Mouse (Mus musculus) right cerebral cortex, postnatal 36 days (tissue): ENCODE measurements around the gene Wdfy1.

Experiments
- DNase-seq, 2 experiments: peaks; one replicate each; pipeline ENCODE4 v3.0.0; 2022; ENCODE audit warnings: low spot score in 2 of 2, mixed read lengths in 1 of 2

The Wdfy1 gene

DNA sequence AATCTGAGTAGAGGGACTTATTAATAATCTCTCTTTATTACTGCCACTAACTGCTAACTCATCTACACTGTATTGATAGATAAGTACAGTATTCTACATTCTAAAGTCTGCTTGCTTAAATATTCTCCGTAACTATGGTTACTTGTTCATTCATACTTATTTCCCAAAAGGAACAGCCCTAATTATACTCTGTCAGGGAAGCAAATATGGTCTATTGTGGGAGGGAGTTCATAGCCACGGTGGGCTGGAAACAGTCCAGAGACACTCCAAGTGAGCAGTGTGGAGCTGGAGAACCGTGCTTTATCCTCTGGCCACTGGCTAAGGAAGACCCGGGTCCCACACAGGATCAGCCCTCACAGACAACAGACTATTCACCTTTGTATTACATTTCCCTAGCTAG lies 65.3 kb downstream of the Wdfy1 start:
- DNase-seq = no peak

DNA sequence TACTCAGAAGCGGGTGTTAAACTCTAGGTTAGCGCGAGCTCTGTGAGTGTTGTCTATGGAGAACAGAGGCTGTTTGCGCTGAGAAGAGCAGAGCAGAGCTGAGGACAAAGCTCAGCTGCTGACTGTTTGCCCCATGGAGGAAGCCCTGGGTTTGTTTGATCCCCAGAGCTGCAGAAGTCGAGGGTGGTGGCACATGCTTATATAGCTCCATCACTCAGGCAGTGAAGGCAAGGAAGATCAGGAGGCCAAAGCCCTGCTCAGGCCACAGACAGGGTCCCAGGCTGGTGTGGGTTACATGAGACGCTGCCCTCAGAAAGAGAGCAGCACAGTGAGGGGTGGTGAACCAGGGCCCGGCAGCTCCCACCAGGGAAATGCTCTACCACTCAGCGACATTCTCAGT lies 65.7 kb downstream of the Wdfy1 start:
- no peak for DNase-seq

DNA sequence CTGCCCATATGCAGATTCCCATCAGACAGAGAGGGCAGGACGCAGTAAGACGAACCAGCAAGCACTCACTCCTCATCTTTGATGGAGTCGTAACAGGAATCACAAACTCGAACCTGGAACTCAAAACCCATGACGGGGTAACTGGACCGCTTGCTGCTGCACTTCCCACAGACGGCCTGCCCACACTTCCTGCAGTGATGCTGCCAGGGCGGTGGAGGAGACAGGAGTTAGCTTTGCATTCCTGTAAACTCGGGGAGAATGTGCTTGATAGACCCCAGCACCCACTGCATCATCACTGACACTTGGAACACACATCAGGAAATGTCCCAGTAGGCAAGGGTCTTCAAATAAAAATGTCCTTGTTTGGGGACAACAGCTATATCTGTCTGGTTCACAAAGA lies 68.6 kb downstream of the Wdfy1 start:
- DNase-seq = no peak

DNA sequence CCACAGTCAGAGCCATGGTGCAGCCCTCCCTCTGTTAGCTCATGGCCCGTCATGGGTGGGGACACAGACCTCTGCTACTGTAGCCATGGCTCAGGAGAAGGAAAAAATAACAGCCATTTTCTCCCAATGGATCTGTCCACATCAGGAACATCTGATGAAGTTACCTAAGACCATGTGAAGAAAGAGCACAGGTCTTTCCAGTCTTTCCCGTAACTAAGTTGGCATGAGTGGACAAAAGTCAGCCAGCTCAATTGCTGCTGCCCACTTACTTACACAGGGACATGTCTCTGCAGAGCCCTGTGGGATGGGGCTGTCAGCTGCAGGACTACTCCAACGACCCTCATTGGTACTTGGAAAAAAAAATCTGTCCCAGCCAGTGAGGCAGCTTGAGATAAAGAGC lies 69.2 kb downstream of the Wdfy1 start:
- DNase-seq = no peak

DNA sequence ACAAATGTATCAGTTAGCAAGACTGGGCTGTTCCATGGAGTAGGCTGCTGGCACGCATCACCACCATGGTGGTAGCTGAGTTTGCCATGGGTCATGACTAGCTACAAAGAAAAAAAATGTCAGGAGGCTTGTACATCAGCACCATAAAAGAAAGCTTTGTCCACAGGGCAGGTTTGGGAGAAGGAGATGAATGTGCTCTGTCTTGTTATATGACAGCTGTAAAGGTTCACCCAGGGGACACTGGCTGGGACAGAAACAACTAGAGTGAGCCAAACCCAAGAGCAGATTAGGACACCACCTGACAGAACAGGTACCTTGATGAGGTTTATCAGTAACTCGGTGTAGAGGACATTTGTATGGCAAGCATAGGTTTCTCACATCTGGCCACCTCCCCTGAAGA lies 71.3 kb downstream of the Wdfy1 start:
- no peak for DNase-seq

DNA sequence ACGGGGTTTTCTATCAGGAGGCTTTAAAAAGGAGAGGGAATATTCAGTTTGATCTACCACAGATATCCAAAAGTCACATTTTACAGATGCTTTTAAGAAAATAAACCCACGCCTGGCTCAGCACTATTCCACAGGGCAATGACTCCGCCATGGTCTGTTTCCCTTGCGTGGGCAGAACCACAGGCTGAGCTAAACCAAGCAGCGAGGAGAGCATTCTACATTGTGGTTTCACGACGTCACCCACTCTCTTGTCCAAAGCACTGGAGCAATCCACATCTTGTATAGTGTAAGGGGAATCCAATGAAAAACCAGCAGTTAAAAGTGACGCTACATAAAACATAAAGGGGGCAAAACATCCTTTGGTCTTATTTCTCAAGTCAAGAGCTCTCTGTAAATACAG lies 72.4 kb downstream of the Wdfy1 start:
- DNase-seq = no peak

DNA sequence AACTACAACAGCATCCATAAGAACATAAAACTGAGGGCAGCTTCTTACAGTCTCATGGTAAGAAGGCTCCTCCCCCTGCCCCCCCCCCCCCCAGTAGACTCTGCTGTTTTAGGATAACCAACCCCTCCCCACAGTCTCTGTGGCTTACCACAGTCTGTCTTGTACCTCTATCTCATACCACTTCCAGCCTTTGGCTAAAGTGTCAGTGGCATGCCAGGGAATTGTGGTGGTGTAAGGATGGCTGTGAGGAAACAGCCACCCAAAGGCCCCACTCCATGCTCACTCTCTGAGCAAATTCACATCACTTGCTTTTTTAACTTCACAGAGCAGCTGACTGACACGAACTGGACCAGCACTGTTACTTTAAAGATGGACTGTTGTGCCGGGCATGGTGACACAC lies 77.4 kb downstream of the Wdfy1 start:
- DNase-seq = no peak

DNA sequence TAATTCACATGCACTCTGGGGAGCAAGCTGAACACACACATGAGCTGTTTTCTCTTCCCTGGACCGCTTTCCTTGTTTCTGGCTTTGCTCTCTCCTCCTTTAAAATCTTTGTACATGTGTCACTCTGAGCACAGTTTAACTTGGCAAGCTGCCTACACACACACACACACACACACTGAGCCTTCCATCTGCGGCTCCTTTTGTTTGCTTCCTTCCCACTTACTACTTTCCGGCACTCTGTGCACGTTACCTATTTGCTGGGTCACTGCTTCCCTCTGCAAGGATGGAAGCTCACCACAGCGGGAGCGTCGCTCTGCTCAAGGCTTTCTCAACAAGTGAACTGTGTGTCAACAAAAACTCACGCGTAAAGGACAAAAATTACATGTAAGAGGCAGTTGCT lies 78.6 kb downstream of the Wdfy1 start:
- peak in 1 of 2 experiments; percentile 33 for DNase-seq

DNA sequence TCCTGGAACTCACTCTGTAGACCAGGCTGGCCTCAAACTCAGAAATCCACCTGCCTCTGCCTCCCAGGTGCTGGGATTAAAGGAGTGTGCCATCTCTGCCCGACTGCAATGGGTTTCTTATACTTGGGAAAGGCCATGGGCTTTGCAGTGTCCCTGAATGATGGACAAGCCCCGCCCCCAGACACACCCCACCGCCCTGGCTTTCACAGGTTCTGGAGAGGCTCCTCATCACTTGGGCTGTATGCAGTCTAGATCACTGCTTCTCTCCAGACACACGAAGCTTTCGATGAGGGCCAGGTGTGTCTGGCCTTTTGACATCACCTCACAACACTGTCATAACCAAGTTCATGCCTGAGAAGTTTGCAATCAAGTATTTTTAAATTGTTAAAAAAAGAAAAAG lies 79.0 kb downstream of the Wdfy1 start:
- no peak for DNase-seq

DNA sequence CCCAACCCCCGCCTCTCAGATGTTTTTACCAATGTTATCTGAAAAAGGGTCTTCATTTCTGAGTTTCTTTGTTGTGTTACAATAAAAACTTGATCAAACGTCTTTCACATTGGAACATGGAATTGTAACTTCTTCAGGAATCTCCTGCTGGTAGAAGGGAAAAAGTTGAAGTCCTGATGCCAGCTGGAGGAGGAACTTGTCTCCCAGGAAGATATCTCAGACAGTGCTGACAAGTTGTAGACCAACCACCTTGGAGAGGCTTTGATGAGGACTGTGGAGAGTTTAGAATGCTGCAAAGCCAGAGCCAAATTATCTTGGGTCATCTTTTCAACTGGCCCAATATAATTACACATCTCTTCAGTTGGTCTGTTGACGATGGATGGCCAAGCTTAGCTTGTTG lies 83.5 kb downstream of the Wdfy1 start:
- no peak for DNase-seq

DNA sequence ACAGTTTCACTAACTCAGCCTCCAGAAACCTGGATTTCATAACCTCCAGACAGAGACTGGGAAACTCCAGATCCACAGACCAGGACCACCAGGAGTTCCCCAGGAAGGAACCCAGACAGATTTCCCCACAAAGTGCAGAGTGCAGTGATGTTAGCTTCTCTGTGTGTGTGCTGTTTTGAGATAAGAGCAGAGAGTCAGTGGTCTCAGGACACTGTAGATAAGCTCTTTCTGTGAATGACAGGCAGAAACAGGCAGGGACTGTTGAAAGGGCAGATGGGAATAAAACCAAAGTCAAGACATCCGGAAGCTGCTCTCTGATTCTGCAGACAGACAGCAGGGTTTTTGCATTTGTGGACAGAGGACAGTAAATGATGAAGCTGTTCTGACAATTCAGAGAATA lies 88.7 kb downstream of the Wdfy1 start:
- DNase-seq = no peak

DNA sequence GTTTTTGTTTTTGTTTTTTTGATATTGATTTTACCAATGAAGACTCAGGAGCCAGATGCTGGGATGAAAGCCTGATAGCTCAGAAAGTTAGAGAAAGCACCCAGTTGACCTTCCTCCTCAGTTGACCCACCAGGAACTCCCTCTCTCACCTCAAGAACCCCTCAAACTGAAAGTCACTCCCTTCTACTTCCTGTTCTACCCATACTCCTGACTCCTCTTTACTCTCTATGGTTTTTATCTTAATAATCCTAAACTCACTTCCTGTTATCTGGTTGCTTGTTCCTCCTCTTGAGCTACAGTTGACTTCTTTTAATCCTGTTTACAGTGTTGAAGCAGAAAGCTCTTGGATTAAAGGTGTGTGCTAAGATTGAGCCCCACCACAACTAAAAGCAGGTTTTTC lies 91.9 kb downstream of the Wdfy1 start:
- DNase-seq = no peak

DNA sequence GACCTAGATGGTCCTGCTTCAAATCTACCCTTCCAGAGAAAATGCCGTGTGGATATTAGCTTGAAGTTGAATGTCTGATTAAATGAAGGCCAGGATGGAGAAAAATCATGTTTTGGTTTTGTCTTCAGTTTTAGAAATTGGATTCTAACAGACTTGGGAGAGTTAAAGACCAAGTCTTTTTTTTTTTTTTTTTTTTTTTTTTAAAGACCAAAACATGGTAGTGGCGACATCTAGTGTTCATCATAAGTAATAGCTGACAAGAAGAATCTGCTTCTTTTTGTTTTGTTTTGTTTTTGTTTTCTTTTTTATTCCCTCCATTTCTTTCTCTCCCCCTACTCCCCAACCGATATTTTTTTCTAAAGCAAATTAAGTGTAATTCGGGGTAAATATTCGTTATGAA lies 93.0 kb downstream of the Wdfy1 start:
- DNase-seq = no peak

DNA sequence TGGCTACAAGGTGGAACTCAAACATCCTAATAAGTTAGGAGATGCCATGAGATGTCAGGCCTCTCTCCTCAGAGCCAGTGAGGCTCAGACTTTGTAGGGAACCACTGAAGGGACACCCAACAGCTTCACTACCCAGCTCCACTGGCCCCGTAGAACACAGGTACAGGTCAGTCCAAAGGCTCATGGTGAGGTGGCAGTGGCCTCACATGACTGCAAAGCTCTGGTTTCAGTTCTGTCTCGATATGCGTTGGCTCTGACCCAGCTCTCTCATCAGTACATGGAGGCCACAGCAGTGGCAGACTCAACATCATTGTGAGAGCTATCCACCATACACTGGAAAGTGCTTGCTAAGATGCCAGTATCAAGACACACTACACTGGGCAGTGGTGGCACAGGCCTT lies 95.2 kb downstream of the Wdfy1 start:
- DNase-seq = no peak

DNA sequence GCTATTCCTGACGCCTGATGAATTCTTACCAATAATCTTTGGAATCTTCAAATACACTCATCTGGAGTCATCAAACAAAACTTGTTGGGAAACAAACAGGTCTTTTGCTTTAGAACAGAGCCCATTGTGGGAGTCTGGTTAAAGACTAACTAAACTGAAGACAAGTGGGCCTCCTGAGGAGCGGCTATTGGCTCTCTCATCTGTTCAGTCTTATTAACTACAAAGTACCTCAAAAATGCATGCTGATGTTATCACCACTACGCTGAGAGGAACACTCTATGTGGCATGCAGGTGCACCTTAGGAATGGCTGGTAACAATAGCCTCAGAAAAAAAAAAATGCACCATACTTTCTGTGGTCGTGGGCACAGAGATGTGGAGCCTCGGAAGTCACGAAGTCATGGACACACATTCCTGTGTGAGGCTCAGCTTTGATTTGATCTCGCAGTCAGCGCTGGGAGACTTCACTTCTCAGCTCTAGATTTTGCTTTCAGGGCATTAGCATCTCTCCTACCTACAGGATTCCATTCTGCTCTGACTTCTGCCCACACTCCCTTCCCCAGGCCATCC lies 97.7 kb downstream of the Wdfy1 start:
- no peak for DNase-seq

DNA sequence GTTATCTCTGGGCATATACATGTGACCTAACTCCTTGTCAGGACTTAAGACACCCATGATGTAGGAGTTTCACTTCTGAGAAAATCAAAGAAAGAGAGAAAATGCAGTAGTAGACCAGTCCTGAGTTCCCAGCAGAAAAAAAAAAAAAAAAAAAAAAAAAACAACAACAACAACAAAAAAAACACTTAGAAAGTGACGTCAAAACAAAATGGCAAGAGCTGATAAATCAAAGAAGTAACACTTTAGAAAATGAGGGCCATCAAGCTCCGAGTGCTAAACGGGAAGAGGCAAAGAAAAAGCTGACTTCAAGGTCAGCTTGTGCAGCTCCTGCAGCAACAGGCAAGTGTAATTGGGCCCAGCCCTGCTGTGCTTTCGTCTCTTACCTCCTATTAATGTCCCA lies 100.2 kb downstream of the Wdfy1 start:
- DNase-seq = no peak

DNA sequence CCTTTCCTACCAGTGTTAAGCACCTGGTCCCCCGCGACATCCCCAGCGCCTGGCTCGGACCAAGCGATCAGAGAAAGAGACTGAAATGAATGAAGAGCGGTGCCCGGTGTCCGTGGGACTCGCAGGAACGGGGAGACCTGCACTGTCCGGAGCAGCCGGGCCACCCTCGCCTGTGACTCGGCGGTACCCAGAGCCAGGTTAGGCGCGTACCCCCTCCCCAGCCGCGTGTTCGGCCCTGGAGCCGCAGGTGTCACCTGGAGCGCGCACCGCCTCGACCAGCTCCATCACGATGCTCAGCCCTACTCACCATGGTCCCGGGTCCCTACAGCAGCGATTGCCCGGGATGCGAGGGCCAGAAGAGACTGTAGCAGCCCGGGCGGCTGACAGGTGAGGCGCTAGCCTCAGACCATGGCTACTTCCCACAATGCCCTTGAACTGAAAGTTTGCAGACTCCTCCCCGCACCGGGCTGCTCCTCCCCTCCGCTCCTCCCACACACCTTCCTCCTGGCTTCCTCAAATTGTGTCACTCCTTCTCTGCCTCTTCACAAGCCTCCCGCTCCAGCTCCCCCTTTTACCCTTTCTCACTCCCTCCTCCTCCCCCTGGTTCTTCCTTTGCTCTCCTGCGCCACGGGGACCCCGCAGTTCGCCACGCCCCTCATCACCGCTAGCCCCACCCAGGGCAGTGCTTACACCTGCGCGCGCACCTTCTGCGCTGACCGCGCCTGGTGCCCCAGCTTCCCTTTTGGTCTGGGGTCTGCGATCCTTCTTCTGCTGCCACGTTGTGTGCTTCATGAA lies 104.2 kb downstream of the Wdfy1 start, which contains the start of gene Ap1s3:
Gene Ap1s3, minus strand, starts transcription at position 430 of the 795 bp plus-strand sequence.
- peak; percentile 25 to 29 for DNase-seq

DNA sequence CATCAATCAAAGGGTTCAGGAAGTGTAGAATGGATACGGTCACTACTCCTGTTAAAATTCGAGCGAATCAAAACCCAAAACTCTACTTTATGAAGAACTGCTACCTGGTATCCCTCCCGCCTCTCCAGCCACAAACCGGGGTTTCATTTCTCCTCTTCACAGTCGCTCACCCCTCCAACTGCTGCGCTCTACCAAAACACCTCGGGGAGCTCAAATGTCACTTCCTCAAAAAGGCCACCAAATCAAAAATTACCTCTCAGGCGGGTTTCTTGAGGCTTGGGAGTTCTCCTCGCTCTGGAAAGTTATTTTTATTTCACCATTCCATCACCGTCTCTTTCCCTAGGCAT lies 104.8 kb downstream of the Wdfy1 start:
- no peak for DNase-seq

DNA sequence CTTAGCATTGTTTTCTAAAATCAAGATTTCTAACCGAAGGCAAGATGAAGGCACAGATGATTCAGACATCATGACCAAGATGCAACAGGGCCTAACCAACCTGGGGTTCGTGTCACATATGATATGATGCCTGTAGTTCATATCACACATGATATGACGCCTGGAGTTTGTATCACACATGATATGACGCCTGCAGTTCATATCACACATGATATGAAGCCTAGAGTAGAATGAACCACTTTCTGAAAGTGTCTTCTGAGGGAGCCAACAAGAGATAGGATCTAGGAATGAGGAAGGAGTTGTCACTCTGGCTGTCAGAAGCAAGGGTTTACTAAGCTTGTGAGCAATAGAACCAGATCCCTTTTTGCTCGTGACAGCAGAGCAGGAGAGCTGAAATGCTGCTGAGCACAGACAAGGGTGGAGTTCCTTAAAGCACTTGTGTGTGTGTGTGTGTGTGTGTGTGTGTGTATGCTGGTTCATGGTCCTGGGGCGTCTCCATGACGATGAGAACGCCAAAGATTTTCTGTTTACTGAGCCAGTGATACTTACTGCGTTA lies 106.4 kb downstream of the Wdfy1 start:
- DNase-seq = no peak

DNA sequence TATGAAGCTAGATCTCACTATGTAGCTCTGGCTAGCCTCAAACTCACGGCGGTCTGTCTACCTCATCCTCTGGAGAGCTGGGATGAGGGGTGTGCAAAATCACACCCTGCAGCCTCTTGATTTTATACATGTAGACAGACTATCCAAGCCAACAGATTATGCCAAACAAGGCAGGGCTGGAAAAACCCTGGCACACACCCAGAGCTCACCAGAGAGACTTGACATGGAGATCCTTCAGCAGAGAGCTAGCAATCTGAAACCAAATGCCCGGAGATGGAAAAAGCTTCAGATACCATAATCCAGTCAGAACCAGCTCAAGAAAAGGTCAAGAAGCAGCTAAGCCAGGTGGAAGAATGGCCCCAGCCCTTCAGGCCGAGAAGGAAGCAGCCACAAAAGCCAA lies 111.0 kb downstream of the Wdfy1 start:
- DNase-seq = no peak

DNA sequence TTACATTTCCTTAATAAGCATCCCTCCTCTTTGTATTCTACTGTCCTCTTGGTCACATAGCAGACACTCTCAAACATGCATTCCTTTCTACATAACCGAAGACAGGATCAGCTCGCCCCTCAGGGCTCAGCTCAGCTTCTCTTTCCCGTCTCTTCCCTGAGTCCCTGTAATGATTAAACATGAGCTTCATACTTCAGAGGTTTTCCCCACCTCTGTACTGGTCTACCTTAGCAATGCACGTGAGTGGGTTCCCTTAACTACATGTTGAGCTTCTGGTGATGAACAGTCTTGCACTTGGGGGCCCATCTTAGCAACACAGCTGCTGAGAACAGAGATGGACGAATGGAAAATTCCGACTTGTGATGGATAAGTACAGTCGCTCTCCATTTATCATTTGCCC lies 116.3 kb downstream of the Wdfy1 start:
- DNase-seq = no peak

DNA sequence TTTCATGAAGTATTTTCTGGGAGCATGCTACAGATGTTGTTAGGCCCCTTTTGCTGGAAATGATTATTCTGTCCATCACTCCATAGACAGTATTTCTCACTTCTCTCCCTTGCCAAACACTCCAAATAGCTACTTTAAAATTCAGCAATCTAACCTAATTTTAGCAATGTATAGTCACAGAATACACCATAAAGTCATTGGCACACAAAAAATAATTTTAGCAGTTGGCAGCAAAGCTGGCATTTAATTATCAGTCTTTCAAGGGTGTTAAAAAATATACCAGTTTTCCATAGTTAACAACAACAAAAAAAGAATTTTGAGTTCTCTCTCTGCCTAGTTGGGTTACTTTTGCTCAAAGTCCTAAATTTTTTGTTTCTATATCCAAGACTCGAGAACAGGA lies 118.5 kb downstream of the Wdfy1 start:
- DNase-seq = no peak

DNA sequence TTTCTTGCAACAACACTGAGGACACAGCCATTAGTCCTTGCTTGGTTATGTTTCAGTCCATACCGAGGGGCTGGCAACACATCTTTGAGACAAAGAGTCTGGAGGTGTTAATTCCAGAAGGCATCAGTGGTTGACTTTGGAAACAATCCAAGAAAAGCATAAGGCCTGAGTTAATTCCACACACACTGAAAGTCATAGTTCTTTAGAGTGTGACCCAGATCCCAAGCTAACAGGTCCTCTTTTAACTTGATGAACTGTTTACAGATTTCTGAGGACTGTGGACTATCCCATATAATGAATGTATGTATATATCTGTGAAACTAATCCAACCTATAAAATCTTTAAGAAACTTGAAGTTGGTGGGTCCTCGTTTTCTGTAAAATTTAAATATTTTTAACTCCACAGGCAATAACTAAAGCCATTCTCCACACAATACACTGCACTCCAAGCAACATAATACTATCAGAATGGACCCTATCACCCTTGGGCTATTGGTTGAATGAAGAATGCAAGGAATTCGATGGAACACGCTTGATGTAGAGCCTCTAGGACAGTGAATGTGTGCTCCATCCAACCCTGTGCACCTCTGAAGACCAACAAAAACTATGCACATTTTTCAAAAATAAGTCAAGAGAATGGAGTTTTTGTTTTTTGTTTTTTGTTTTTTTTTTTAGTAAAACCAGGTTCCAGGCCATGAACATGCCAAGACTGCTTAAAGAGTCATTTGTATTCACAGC lies 120.0 kb downstream of the Wdfy1 start:
- DNase-seq = no peak
